Mouse (Mus musculus): ENCODE measurements at regions not wholly inside any gene's neighbourhood (a gene's known extent, or its start where the extent isn't known, plus 50 kb on each side); places are given as distances from the start of the nearest gene placed in this dataset.
A peak's percentile ranks its signal among the peaks of the same experiment; 100 is the strongest.

- DNase-seq (ENCODE audit: low read depth, low spot score): no peak
Measured at GRCm38 (mm10) chr4:135034406-135034805, 86.0 kb upstream of the Runx3 start.

- no peak for DNase-seq (ENCODE audit: low read depth, low spot score)
Measured at GRCm38 (mm10) chr4:135036764-135037163, 83.7 kb upstream of the Runx3 start.

GRCm38 (mm10) chr4:135039234-135039633 lies 81.2 kb upstream of the Runx3 start:
- DNase-seq (ENCODE audit: low read depth, low spot score): no peak

- no peak for DNase-seq (ENCODE audit: low read depth, low spot score)
Measured at GRCm38 (mm10) chr4:135041921-135042320, 78.5 kb upstream of the Runx3 start.

- DNase-seq (ENCODE audit: low read depth, low spot score): no peak
Measured at GRCm38 (mm10) chr4:135042501-135042900, 78.0 kb upstream of the Runx3 start.

GRCm38 (mm10) chr4:135045054-135045453 lies 75.4 kb upstream of the Runx3 start:
- DNase-seq (ENCODE audit: low read depth, low spot score): no peak

GRCm38 (mm10) chr4:135046619-135047018 lies 73.8 kb upstream of the Runx3 start:
- peak; percentile 53 for DNase-seq (ENCODE audit: low read depth, low spot score)

- DNase-seq (ENCODE audit: low read depth, low spot score): no peak
Measured at GRCm38 (mm10) chr4:135047251-135047650, 73.2 kb upstream of the Runx3 start.

- DNase-seq (ENCODE audit: low read depth, low spot score): no peak
Measured at GRCm38 (mm10) chr4:135047771-135048170, 72.7 kb upstream of the Runx3 start.

- DNase-seq (ENCODE audit: low read depth, low spot score): no peak
Measured at GRCm38 (mm10) chr4:135049924-135050323, 70.5 kb upstream of the Runx3 start.

GRCm38 (mm10) chr4:135051466-135051865 lies 69.0 kb upstream of the Runx3 start:
- DNase-seq (ENCODE audit: low read depth, low spot score): no peak

GRCm38 (mm10) chr4:135053585-135053984 lies 66.9 kb upstream of the Runx3 start:
- no peak for DNase-seq (ENCODE audit: low read depth, low spot score)

GRCm38 (mm10) chr4:135054353-135054752 lies 66.1 kb upstream of the Runx3 start:
- DNase-seq (ENCODE audit: low read depth, low spot score): no peak

GRCm38 (mm10) chr4:135056371-135056770 lies 64.1 kb upstream of the Runx3 start:
- DNase-seq (ENCODE audit: low read depth, low spot score): no peak

- no peak for DNase-seq (ENCODE audit: low read depth, low spot score)
Measured at GRCm38 (mm10) chr4:135057286-135057685, 63.2 kb upstream of the Runx3 start.

- no peak for DNase-seq (ENCODE audit: low read depth, low spot score)
Measured at GRCm38 (mm10) chr4:135058895-135059294, 61.6 kb upstream of the Runx3 start.

- no peak for DNase-seq (ENCODE audit: low read depth, low spot score)
Measured at GRCm38 (mm10) chr4:135061030-135061743, 59.3 kb upstream of the Runx3 start.

GRCm38 (mm10) chr4:135066766-135067479 lies 53.5 kb upstream of the Runx3 start:
- peak; percentile 73 for DNase-seq (ENCODE audit: low read depth, low spot score)

- DNase-seq (ENCODE audit: low read depth, low spot score): no peak
Measured at GRCm38 (mm10) chr4:135067805-135068204, 52.6 kb upstream of the Runx3 start.

- DNase-seq (ENCODE audit: low read depth, low spot score): no peak
Measured at GRCm38 (mm10) chr4:135069818-135070217, 50.6 kb upstream of the Runx3 start.
